Mouse (Mus musculus): ENCODE results near the gene Akap1. TPM values are rescaled to one million over a fixed set of nuclear protein-coding genes. Genes with fewer than 3 reads are reported as not detected.

Akap1 gene
- total and polyA plus RNA-seq, 2 experiments = 37.7 to 81.5 TPM

DNA sequence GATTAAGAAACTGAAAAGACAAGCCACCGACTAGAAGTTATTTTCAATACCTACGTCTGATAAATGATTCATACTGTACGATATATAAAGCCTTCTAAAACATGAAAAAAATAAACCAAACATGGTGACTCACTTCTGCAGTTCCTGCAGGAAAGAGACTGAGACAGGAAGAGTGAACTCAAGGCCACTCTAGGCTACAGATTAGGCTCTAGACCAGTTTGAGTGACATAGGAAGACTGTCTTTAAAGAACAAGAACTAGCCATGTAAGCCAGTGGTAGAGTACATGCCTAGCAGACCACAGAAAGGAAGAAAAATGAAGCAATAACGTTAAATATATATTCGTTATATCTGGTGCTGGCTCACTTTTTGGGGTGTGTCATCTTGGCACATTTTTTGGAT is 81.9 kb downstream of the Akap1 start:
- no peak overlapping the region for H3K27ac ChIP-seq (replicated peaks; ENCODE audit: insufficient read depth, low read depth, low read length)
- no peaks in the 10 kb centered on the region; the same call in 1 of the 2 replicates for H3K27me3 ChIP-seq (ENCODE audit: control insufficient read depth, insufficient read depth, low read length)
- no peaks in the 10 kb centered on the region for H3K79me2 ChIP-seq (ENCODE audit: control insufficient read depth, insufficient read depth, low read length)
- no peaks in the 10 kb centered on the region for H3K36me3 ChIP-seq (ENCODE audit: control insufficient read depth, insufficient read depth, low read length)
- no peak overlapping the region for H3K9ac ChIP-seq (ENCODE audit: low read depth, low read length)
- H3K4me1 ChIP-seq (ENCODE audit: control insufficient read depth, insufficient read depth, low read length) = no peaks in the 10 kb centered on the region
- TF ChIP-seq POLR2A (IDR thresholded peaks at IDR 0.05; ENCODE audit: extremely low read depth, insufficient read depth, low read length) (no peak), CTCF (IDR thresholded peaks at IDR 0.05; ENCODE audit: low read depth, low read length) (no peak)
- H3K4me3 ChIP-seq (ENCODE audit: insufficient read depth, low read depth, low read length) = no peak overlapping the region
- DNase-seq (ENCODE audit: extremely low read depth, low read depth, low spot score) = no peak
- WGBS = 79% methylated on average over 5 of the region's 5 CpGs

Other genes with a start within 250 kb of the Akap1 start
- gene Msi2, start 146.1 kb downstream of the Akap1 start, total RNA-seq (2014; rRNA removed) = 10.8 and 14.9 TPM in 2 replicates
- gene Msi2, start 146.1 kb downstream of the Akap1 start, polyA plus RNA-seq (2012; rRNA removed) = 6.4 and 6.9 TPM in 2 replicates
- gene Scpep1, start 90.9 kb upstream of the Akap1 start, total RNA-seq (2014; rRNA removed) = 27.9 and 32.8 TPM in 2 replicates
- 22.5 and 27.6 TPM in 2 replicates for gene Scpep1, start 90.9 kb upstream of the Akap1 start, polyA plus RNA-seq (2012; rRNA removed)
- not detected in 2 replicates for gene Elobl, start 102.3 kb upstream of the Akap1 start, total RNA-seq (2014; rRNA removed)
- 1.2 TPM in 1 of 2 replicates, not detected in the other for gene Elobl, start 102.3 kb upstream of the Akap1 start, polyA plus RNA-seq (2012; rRNA removed)
- gene Coil, start 105.7 kb upstream of the Akap1 start, total RNA-seq (2014; rRNA removed) = 2.6 and 2.7 TPM in 2 replicates
- gene Coil, start 105.7 kb upstream of the Akap1 start, polyA plus RNA-seq (2012; rRNA removed) = 1.6 and 2.7 TPM in 2 replicates
- 16.2 and 24.1 TPM in 2 replicates for gene Trim25, start 134.8 kb upstream of the Akap1 start, total RNA-seq (2014; rRNA removed)
- 29.3 and 32.1 TPM in 2 replicates for gene Trim25, start 134.8 kb upstream of the Akap1 start, polyA plus RNA-seq (2012; rRNA removed)
- gene Dgke, start 202.3 kb upstream of the Akap1 start, total RNA-seq (2014; rRNA removed) = 0.74 and 1.1 TPM in 2 replicates
- 0.49 and 0.69 TPM in 2 replicates for gene Dgke, start 202.3 kb upstream of the Akap1 start, polyA plus RNA-seq (2012; rRNA removed)
- not detected in 2 replicates for gene Gm525, start 209.3 kb upstream of the Akap1 start, total RNA-seq (2014; rRNA removed)
- gene Gm525, start 209.3 kb upstream of the Akap1 start, polyA plus RNA-seq (2012; rRNA removed) = not detected in 2 replicates